Mouse (Mus musculus): Measurements from ENCODE around the gene Klf8. TPM values are rescaled to one million over a fixed set of nuclear protein-coding genes. Genes with fewer than 3 reads are reported as not detected.
"Not testable (repeated sequence)": the region's sequence is repeated elsewhere in the genome, so short reads cannot be mapped to it uniquely, and the experiment has no call there.

Gene Klf8
- polyA plus RNA-seq (2016; fragmentation: Nextera tagmentation; extraction: Ambion mirVana), result 1.2 and 2.2 TPM in 2 replicates

DNA sequence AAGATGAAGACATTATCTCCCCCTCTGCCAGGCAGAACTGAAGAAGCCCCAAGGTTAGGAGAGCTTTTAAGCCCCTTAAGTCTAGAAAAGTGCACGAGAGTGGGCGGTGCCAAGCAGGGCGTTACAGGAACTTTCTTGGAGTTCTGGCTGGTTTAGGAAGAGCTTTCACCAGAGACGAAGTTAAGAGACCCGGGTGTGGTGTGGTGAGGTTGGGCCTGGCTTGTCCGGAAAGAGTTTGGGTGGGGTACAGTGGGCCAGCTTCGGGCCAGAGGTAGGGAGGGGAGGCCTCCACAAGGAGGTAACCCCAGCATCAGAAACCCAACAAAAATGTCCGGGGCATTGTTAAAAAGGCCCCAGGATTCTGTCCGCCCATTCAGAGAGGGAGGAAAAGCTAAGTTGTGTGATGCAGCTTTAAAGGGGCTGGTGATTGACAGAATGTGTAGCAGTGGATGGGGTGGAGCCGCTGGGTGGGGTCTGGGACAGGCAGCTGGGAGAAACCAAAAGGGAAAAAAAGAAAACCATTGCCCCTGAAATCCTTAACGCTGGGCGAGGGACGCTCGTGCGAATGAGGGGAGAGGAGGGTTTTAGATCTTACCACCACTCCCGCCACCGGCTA, at the start of gene Klf8:
Gene Klf8, plus strand, starts transcription at position 163 of the 616 bp plus-strand sequence.
- DNase-seq (ENCODE audit: low spot score), result peak; percentile 13
- Histone ChIP-seq H3K4me3 (peak within 1 kb of the TSS; percentile 67), H3K27ac (replicated peaks) (peak within 1 kb of the TSS; percentile 81), H3K4me1 (peaks cover 9% of the 10 kb centered on the region; the same call in 1 of the 2 replicates), H3K9me3 (replicated peaks) (no peaks in the 10 kb centered on the region), H3K36me3 (no peaks in the 10 kb centered on the region), H3K27me3 (ENCODE audit: low read depth, poor library complexity, severe bottlenecking) (peaks cover 57% of the 10 kb centered on the region)
- 26% methylated on average over 17 of the region's 17 CpGs for WGBS

DNA sequence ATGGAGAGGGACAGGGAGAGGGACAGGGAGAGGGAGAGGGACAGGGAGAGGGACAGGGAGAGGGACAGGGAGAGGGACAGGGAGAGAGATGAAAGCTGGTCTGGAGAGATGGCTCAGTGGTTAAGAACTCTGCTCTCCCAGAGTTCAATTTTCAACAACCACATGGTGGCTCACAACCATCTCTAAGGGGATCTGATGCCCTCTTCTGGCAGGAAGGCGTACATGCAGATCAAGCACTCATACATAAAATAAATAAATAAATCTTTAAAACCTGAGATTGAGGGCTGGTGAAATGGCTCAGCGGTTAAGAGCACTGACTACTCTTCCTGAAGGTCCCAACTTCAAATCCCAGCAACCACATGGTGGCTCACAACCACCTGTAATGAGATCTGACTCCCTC, 38.1 kb upstream of the Klf8 start:
- DNase-seq (ENCODE audit: low spot score), result peak; percentile 11

DNA sequence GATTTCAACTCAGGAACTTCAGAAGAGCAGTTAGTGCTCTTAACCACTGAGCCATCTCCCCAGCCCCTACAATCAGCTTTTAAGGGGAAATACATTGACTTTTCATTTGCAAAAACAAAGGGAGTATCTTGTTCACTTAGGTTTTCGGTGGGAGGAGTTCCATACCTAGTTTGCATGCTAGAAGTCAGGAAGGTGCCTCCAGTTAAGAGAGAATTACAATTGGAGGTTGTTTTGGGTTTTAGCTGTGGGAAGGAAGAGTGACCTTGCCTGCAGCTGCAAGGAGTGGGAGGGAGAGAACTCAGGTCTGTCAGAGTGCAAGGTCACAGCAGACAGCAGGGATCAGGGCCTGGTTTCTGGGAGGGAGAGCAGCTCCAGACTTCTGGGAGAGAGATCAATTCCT, 26.2 kb upstream of the Klf8 start:
- Histone ChIP-seq H3K27ac (replicated peaks) (no peak overlapping the region), H3K27me3 (ENCODE audit: low read depth, poor library complexity, severe bottlenecking) (peaks cover 29% of the 10 kb centered on the region), H3K4me1 (no peaks in the 10 kb centered on the region), H3K36me3 (no peaks in the 10 kb centered on the region), H3K4me3 (no peak overlapping the region), H3K9me3 (replicated peaks) (no peaks in the 10 kb centered on the region)
- 81% methylated on average over 1 of the region's 1 CpGs for WGBS
- DNase-seq (ENCODE audit: low spot score), result no peak

More for the DNA sequence above, 38.1 kb upstream of the Klf8 start:
- H3K4me3 ChIP-seq; H3K27me3 ChIP-seq (ENCODE audit: low read depth, poor library complexity, severe bottlenecking); H3K4me1 ChIP-seq; H3K36me3 ChIP-seq; H3K9me3 ChIP-seq (replicated peaks); H3K27ac ChIP-seq (replicated peaks): not testable (repeated sequence)
- 81% methylated on average over 2 of the region's 2 CpGs for WGBS

DNA sequence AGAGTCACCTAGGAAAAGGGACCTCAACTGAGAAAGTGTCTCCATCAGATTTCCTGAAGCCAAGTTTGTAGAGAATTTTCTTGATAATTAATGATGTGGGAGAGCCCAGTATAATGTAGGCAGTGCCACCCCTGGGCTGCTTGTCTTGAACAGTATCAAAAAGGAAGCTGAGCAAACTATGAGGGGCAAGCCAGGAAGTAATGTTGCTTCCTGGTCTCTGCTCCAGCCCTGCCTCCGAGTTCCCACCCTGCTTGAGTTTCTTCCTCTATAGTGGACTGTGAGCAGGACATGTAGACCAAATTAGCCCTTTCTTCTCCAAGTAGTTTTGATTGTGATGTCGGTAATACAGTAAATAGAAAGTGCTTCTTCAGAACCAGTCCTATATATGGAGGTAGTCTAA, 6.0 kb upstream of the Klf8 start:
- Histone ChIP-seq H3K36me3 (no peaks in the 10 kb centered on the region), H3K4me1 (peaks cover 4% of the 10 kb centered on the region; the same call in 1 of the 2 replicates), H3K27me3 (ENCODE audit: low read depth, poor library complexity, severe bottlenecking) (peaks cover 44% of the 10 kb centered on the region), H3K4me3 (no peak overlapping the region), H3K9me3 (replicated peaks) (no peaks in the 10 kb centered on the region), H3K27ac (replicated peaks) (no peak overlapping the region)
- no peak for DNase-seq (ENCODE audit: low spot score)
- WGBS, result 57% methylated on average over 2 of the region's 2 CpGs

DNA sequence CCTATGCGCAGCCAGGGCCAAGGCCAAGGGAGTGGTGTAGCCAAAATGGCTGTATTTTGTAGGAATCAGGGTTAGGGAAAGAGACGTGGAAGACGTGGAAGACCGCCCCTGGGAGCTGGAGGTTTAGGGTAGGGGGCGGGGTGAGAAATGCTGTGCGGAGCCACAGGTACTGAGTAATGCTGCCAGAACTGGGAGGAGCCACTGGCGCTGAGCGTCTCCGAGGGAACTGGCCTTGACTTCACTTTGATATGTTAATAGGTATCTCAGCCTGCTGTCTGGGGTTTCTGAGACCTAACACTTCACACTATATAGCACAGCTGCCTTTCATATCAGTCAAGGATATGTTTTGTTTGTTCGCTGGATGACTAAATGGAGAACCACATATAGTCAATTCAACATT, 4.0 kb upstream of the Klf8 start:
- peak; percentile 12 for DNase-seq (ENCODE audit: low spot score)
- WGBS, result 20% methylated on average over 10 of the region's 10 CpGs

DNA sequence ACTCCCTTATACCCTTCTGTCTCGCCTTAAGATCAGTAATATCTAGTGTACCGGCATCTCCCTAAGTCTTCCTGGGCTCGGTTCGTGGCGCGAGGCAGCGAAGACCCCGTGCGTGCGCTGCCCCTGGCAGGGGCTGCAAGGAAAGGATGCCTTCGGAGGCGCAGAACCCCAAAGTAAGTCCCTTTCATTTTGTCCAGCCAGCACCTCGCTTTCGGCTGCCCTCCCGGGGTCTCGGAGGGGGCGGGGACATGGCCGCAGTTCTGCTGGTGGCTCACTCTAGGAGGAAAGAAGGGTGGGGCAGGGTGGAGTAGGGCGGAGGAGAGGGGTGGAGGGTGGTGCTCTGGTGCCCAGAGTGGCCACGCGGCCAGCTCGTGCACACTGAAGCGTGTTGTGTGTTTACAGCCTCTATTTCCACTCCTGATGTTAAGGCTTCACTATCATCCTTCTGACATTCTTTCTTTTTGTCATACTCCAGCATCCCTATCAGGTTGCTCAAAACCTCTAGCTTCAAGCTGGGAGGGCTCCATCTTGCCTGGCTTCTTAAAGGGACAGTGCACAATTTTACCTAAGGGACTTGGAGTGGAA, 746 bp downstream of the Klf8 start:
- Histone ChIP-seq H3K4me3 (peak overlapping the region; percentile 67), H3K9me3 (replicated peaks) (no peaks in the 10 kb centered on the region), H3K27me3 (ENCODE audit: low read depth, poor library complexity, severe bottlenecking) (peaks cover 55% of the 10 kb centered on the region), H3K27ac (replicated peaks) (peak overlapping the region; percentile 81), H3K4me1 (peaks cover 8% of the 10 kb centered on the region; the same call in 1 of the 2 replicates), H3K36me3 (no peaks in the 10 kb centered on the region)
- DNase-seq (ENCODE audit: low spot score), result peak; percentile 52
- 13% methylated on average over 23 of the region's 23 CpGs for WGBS

More for the DNA sequence above, 4.0 kb upstream of the Klf8 start:
- Histone ChIP-seq H3K27me3 (ENCODE audit: low read depth, poor library complexity, severe bottlenecking) (peaks cover 54% of the 10 kb centered on the region), H3K36me3 (no peaks in the 10 kb centered on the region), H3K4me3 (no peak overlapping the region), H3K9me3 (replicated peaks) (no peaks in the 10 kb centered on the region), H3K27ac (replicated peaks) (no peak overlapping the region), H3K4me1 (peaks cover 9% of the 10 kb centered on the region; the same call in 1 of the 2 replicates)

DNA sequence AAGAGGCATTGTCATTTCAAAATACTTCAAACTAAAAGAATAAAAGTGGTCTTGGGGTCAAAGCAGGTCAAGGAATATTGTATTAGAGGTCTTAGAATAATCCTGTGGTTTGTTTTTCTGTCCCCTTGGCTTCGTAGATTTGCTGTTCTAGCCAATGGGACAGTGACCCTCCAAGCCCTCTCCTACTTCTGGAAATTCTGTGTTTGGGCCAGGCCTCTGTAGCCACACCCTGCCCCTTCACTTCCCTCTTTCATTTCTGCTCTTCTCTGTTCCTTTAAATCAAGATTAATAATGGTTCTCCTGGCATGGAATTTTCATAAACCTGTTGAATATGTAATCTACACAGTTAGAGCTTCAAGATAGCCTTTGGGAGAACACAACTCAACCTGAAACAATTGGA, 17.0 kb downstream of the Klf8 start:
- Histone ChIP-seq H3K27me3 (ENCODE audit: low read depth, poor library complexity, severe bottlenecking) (peaks cover 11% of the 10 kb centered on the region; the same call in 1 of the 2 replicates), H3K4me1 (no peaks in the 10 kb centered on the region), H3K36me3 (no peaks in the 10 kb centered on the region), H3K9me3 (replicated peaks) (no peaks in the 10 kb centered on the region), H3K4me3 (no peak overlapping the region), H3K27ac (replicated peaks) (no peak overlapping the region)
- DNase-seq (ENCODE audit: low spot score), result no peak
- 68% methylated on average over 1 of the region's 1 CpGs for WGBS

DNA sequence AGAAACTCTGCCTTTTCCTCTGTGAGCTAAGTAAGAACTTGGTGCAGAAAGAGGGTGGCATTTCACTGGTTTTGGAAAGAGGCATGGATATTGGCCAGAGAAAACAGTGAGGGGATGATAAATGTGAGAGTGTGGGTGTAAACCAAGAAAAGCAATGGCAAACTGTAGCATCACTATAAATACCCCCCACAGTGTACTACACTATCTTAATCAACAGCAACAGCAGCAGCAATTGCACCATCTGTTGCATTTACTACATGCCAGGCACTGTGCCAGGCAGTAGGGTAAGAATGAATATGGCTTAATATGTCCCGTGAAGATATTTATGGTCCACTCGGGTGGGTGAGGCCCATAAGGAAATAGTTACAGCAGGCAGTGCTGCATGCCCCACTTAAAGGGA, 18.2 kb downstream of the Klf8 start:
- DNase-seq (ENCODE audit: low spot score), result no peak
- Histone ChIP-seq H3K27me3 (ENCODE audit: low read depth, poor library complexity, severe bottlenecking) (peaks cover 11% of the 10 kb centered on the region; the same call in 1 of the 2 replicates), H3K9me3 (replicated peaks) (no peaks in the 10 kb centered on the region), H3K36me3 (no peaks in the 10 kb centered on the region), H3K27ac (replicated peaks) (no peak overlapping the region), H3K4me1 (no peaks in the 10 kb centered on the region), H3K4me3 (no peak overlapping the region)
- WGBS, result 90% methylated on average over 2 of the region's 2 CpGs

DNA sequence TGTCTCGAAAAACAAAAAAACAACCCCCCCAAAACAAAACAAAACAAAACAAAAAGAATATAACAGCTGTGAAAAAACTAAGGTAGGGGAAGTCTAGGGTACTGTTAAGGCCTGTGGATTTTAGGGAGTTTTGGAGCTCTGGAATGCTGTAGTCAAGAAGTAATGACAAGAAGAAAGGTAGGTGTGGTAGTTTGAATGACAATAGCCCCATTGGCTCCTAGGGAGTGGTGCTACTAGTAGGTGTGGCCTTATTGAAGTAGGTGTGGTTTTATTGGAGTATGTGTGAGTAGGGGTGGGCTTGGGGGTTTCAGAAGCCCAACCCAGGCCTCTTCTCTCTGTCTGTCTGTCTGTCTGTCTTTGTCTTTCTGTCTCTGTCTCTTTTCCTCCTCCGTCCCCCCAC, 44.9 kb downstream of the Klf8 start:
- Histone ChIP-seq H3K4me3 (no peak overlapping the region), H3K9me3 (replicated peaks) (no peaks in the 10 kb centered on the region), H3K36me3 (no peaks in the 10 kb centered on the region), H3K4me1 (no peaks in the 10 kb centered on the region), H3K27ac (replicated peaks) (no peak overlapping the region), H3K27me3 (ENCODE audit: low read depth, poor library complexity, severe bottlenecking) (peaks cover 12% of the 10 kb centered on the region; the same call in 1 of the 2 replicates)
- DNase-seq (ENCODE audit: low spot score), result no peak
- WGBS, result 87% methylated on average over 2 of the region's 2 CpGs

DNA sequence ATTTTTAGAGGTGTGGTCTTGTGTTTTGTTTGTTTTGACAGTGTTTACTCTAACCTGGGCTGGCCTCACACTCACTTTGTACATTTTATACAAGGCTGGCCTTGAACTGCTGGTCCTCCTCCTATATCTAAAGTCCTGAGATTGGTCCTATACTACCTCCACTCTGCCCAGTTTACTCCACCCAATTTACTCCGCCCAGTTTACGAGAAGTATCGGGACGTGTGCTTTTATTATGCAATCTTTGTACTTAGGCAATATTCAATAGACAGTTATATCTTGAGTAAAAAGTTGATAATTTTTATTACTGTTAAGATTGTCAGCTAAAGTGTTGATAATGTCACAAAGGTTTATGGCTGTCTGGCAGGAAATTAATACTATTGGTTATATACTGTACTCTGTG, 74.1 kb downstream of the Klf8 start:
- DNase-seq (ENCODE audit: low spot score), result no peak
- no peak overlapping the region for H3K27ac ChIP-seq (replicated peaks)
- no peaks in the 10 kb centered on the region for H3K36me3 ChIP-seq
- 96% methylated on average over 4 of the region's 4 CpGs for WGBS
- peaks cover 7% of the 10 kb centered on the region; the same call in 1 of the 2 replicates for H3K27me3 ChIP-seq (ENCODE audit: low read depth, poor library complexity, severe bottlenecking)
- no peaks in the 10 kb centered on the region for H3K9me3 ChIP-seq (replicated peaks)
- H3K4me3 ChIP-seq, result no peak overlapping the region
- no peaks in the 10 kb centered on the region for H3K4me1 ChIP-seq

DNA sequence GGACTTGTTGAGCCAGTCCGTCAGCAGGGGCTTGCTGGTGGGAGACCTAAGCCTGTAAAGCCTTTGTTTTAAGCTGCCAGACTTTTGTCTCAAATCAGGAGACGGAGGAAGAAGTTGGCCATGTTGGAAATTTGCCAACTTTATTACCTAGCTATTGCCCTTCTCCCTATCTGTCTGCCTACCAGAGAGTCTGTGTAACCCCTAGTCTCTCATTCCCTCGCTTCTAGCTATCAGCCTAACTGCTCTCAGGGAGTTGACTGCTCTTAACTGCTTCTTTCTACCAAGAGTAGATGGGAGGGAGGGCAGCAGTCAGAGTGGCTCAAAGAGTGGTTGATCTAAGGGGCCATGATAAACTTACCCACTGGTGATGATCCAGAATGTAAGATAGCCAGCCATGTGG, 85.8 kb downstream of the Klf8 start:
- 61% methylated on average over 3 of the region's 3 CpGs for WGBS
- H3K27me3 ChIP-seq (ENCODE audit: low read depth, poor library complexity, severe bottlenecking), result peaks cover 8% of the 10 kb centered on the region; the same call in 1 of the 2 replicates
- DNase-seq (ENCODE audit: low spot score), result no peak
- H3K4me1 ChIP-seq, result no peaks in the 10 kb centered on the region
- H3K4me3 ChIP-seq, result no peak overlapping the region
- H3K36me3 ChIP-seq, result no peaks in the 10 kb centered on the region
- H3K27ac ChIP-seq (replicated peaks), result no peak overlapping the region
- H3K9me3 ChIP-seq (replicated peaks), result no peaks in the 10 kb centered on the region

DNA sequence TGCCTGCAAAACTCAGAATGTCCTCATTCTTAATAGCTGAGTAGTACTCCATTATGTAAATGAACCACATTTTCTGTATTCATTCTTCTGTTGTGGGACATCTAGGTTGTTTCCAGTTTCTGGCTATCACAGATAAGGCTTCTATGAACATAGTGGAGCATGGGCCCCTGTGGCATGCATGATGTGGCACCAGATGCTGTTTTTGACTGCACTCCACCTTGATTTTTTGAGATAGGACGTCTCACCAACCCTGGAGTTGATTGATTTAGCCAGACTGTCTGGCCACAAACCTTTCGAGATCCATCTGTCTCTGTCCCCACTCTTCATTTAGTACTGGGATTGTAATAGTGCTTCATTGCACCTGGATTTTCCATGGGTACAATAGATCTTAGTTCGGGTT, 96.9 kb downstream of the Klf8 start:
- not testable (repeated sequence) for H3K36me3 ChIP-seq; DNase-seq (ENCODE audit: low spot score); H3K27ac ChIP-seq (replicated peaks); H3K9me3 ChIP-seq (replicated peaks); H3K4me1 ChIP-seq; H3K4me3 ChIP-seq; H3K27me3 ChIP-seq (ENCODE audit: low read depth, poor library complexity, severe bottlenecking)
- WGBS, result 86% methylated on average over 3 of the region's 3 CpGs

Data from midbrain, embryonic 10.5 days (tissue).